Mouse (Mus musculus) liver, embryonic 15.5 days (tissue): ENCODE data around the gene Fut2. TPM values are rescaled to one million over a fixed set of nuclear protein-coding genes. Genes with fewer than 3 reads are reported as not detected.

Source experiments
- ATAC-seq: fragments of 200-750 bp; cut with Nextera tagmentation; 2 replicates; pipeline ENCODE4 v1.8.0; 2017; ENCODE audit warnings: moderate number of reproducible peaks, mild to moderate bottlenecking, moderate library complexity; ENCODE audit not compliant: insufficient read depth
- H3K27ac ChIP-seq: fragments of 300-500 bp; sonication (generic); replicated peaks from 2 replicates; pipeline ENCODE4 v1.5.1; 2015; ENCODE audit warnings: mild to moderate bottlenecking, inconsistent platforms
- H3K27me3 ChIP-seq: fragments of 300-500 bp; sonication (generic); 2 replicates; pipeline ENCODE4 v1.6.1; 2015; ENCODE audit warnings: mild to moderate bottlenecking, inconsistent platforms
- H3K36me3 ChIP-seq: fragments of 300-500 bp; sonication (generic); replicated peaks from 2 replicates; pipeline ENCODE4 v1.6.1; 2015; ENCODE audit warnings: moderate library complexity, mild to moderate bottlenecking, inconsistent platforms
- H3K4me1 ChIP-seq: fragments of 300-500 bp; sonication (generic); replicated peaks from 2 replicates; pipeline ENCODE4 v1.6.1; 2015; ENCODE audit warnings: inconsistent platforms
- H3K4me2 ChIP-seq: fragments of 300-500 bp; sonication (generic); 2 replicates; pipeline ENCODE4 v1.6.1; 2015; ENCODE audit warnings: moderate library complexity, mild to moderate bottlenecking, inconsistent platforms
- H3K4me3 ChIP-seq: fragments of 300-500 bp; sonication (generic); replicated peaks from 2 replicates; pipeline ENCODE4 v1.5.1; 2015; ENCODE audit warnings: mild to moderate bottlenecking, inconsistent platforms
- H3K9ac ChIP-seq: fragments of 300-500 bp; sonication (generic); 2 replicates; pipeline ENCODE4 v1.6.1; 2015; ENCODE audit warnings: moderate library complexity, mild to moderate bottlenecking, inconsistent platforms
- H3K9me3 ChIP-seq: fragments of 300-500 bp; sonication (generic); replicated peaks from 2 replicates; pipeline ENCODE4 v1.6.1; 2016; ENCODE audit warnings: inconsistent platforms
- WGBS: fragments of 180-500 bp; shearing (Covaris S2); methylation state at CpG from one replicate; pipeline ENCODE4 v1.1.7; 2015; ENCODE audit warnings: mixed read lengths; ENCODE audit not compliant: insufficient replicate concordance; 5-methylcytosine and 5-hydroxymethylcytosine counted together
- polyA plus RNA-seq: library from polyadenylated mRNA; unstranded; fragments of >200 nt; fragmentation: Nextera tagmentation; extraction: Ambion mirVana; gene quantifications from 2 replicates; pipeline ENCODE4 v1.2.1, GENCODE M21; 2015

The Fut2 gene
- polyA plus RNA-seq, 1 experiment from 2014 or later, result not detected

- no peak for ATAC-seq
- no peak overlapping the region for H3K9ac ChIP-seq
- peaks cover 56% of the 10 kb centered on the region for H3K27me3 ChIP-seq
- no peak overlapping the region for H3K27ac ChIP-seq
- H3K36me3 ChIP-seq, result no peaks in the 10 kb centered on the region
- H3K4me3 ChIP-seq, result no peak overlapping the region
- H3K4me1 ChIP-seq, result peaks cover 40% of the 10 kb centered on the region
- H3K4me2 ChIP-seq, result no peak overlapping the region
- WGBS, result 70% methylated on average over 11 of the region's 11 CpGs
- H3K9me3 ChIP-seq, result no peaks in the 10 kb centered on the region
Measured at GRCm38 (mm10) chr7:45701607-45702006, 35.4 kb upstream of the Fut2 start.

DNA sequence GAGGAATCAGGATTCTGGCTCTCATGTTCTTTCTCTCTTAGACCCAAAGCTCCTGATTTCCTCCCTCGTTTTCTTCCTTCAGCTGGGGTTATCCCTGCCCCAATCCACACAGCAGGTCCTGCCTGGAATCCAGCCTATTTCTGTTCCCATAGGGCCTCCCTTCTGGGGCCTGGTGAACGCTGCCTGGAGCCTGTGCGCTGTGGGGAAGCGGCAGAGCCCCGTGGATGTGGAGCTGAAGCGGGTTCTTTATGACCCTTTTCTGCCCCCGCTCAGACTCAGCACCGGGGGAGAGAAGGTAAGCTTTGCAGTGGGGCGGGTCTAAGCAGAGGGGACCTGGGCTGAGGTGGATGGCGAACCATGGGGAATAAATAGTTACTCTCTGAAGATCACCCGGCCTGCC, 34.9 kb upstream of the Fut2 start:
- 36% methylated on average over 11 of the region's 11 CpGs for WGBS
- ATAC-seq, result no peak
- Histone ChIP-seq H3K9me3 (no peaks in the 10 kb centered on the region), H3K27ac (no peak overlapping the region), H3K27me3 (peaks cover 56% of the 10 kb centered on the region), H3K4me3 (no peak overlapping the region), H3K9ac (no peak overlapping the region), H3K36me3 (no peaks in the 10 kb centered on the region), H3K4me2 (no peak overlapping the region), H3K4me1 (peaks cover 35% of the 10 kb centered on the region)

- Histone ChIP-seq H3K4me2 (peak overlapping the region; percentile 30; the same call in 1 of the 2 replicates), H3K4me3 (0 out of 2 replicates have a peak overlapping the region, but pooled peaks have one; percentile 5), H3K27me3 (peaks cover 56% of the 10 kb centered on the region), H3K9ac (no peak overlapping the region), H3K27ac (no peak overlapping the region), H3K9me3 (no peaks in the 10 kb centered on the region), H3K36me3 (no peaks in the 10 kb centered on the region), H3K4me1 (peaks cover 29% of the 10 kb centered on the region)
- ATAC-seq, result no peak
- 1% methylated on average over 20 of the region's 20 CpGs for WGBS
Measured at GRCm38 (mm10) chr7:45700301-45701015, 34.3 kb upstream of the Fut2 start.

DNA sequence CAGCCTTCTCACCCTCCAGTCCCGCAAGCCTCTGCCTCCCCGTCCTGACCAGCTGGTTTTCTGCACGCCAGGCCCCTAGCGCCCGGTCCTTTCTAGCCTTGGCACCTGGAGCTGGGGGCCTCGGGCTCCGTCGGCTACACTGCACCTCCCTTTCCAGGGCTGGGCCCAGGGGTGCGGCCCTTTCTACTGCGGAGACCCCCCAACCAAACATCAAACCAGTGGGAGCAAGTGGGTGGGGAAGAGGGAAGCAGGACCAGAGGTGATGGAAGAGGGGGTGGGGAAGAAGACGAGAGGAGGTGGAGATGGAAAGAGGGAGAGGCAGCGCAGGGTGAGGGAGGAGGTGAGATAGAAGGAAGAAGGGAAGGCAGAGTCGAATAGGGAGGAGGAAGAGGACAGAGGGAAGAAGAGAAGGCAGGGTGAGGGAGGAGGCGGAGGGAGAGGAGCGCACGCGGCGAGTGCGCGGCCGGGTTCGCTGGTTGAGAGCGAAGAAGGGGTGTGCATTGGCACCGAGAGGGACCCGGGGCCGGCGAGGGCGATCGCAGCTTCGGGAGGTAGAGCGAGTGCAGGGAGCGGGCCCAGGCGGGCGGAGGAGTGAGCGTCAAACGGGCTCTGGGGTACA, 33.4 kb upstream of the Fut2 start, which contains the start of gene Car11:
Gene Car11 (plus strand): TSS at position 321 of the 619 bp plus-strand sequence.
- H3K4me3 ChIP-seq, result 0 out of 2 replicates have a peak within 1 kb of the TSS, but pooled peaks have one; percentile 5
- WGBS, result 6% methylated on average over 36 of the region's 36 CpGs
- peaks cover 56% of the 10 kb centered on the region for H3K27me3 ChIP-seq
- H3K9ac ChIP-seq, result no peak within 1 kb of the TSS
- ATAC-seq, result no peak
- H3K27ac ChIP-seq, result no peak within 1 kb of the TSS
- peak within 1 kb of the TSS; percentile 35; the same call in 1 of the 2 replicates for H3K4me2 ChIP-seq
- H3K4me1 ChIP-seq, result peaks cover 21% of the 10 kb centered on the region
- H3K36me3 ChIP-seq, result no peaks in the 10 kb centered on the region
- H3K9me3 ChIP-seq, result no peaks in the 10 kb centered on the region

- H3K4me3 ChIP-seq, result no peak overlapping the region
- peaks cover 8% of the 10 kb centered on the region; the same call in 1 of the 2 replicates for H3K4me1 ChIP-seq
- 62% methylated on average over 7 of the region's 7 CpGs for WGBS
- H3K4me2 ChIP-seq, result no peak overlapping the region
- ATAC-seq, result no peak
- no peak overlapping the region for H3K9ac ChIP-seq
- no peak overlapping the region for H3K27ac ChIP-seq
- H3K27me3 ChIP-seq, result peaks cover 51% of the 10 kb centered on the region
- H3K9me3 ChIP-seq, result no peaks in the 10 kb centered on the region
- no peaks in the 10 kb centered on the region for H3K36me3 ChIP-seq
Measured at GRCm38 (mm10) chr7:45697894-45698293, 31.7 kb upstream of the Fut2 start.

- no peak overlapping the region for H3K4me2 ChIP-seq
- H3K36me3 ChIP-seq, result no peaks in the 10 kb centered on the region
- 25% methylated on average over 6 of the region's 6 CpGs for WGBS
- ATAC-seq, result no peak
- no peak overlapping the region for H3K4me3 ChIP-seq
- no peak overlapping the region for H3K27ac ChIP-seq
- peaks cover 4% of the 10 kb centered on the region; the same call in 1 of the 2 replicates for H3K4me1 ChIP-seq
- H3K9me3 ChIP-seq, result no peaks in the 10 kb centered on the region
- H3K27me3 ChIP-seq, result peaks cover 29% of the 10 kb centered on the region
- no peak overlapping the region for H3K9ac ChIP-seq
Measured at GRCm38 (mm10) chr7:45695098-45695497, 28.9 kb upstream of the Fut2 start.

GRCm38 (mm10) chr7:45693921-45694591, 27.9 kb upstream of the Fut2 start, which contains the start of gene Sec1:
Sec1 (minus strand) TSS chr7:45694402.
- Histone ChIP-seq H3K36me3 (no peaks in the 10 kb centered on the region), H3K9me3 (no peaks in the 10 kb centered on the region), H3K4me1 (no peaks in the 10 kb centered on the region), H3K27ac (no peak within 1 kb of the TSS), H3K4me2 (no peak within 1 kb of the TSS), H3K4me3 (no peak within 1 kb of the TSS), H3K27me3 (peaks cover 21% of the 10 kb centered on the region), H3K9ac (no peak within 1 kb of the TSS)
- ATAC-seq, result no peak
- 87% methylated on average over 50 of the region's 50 CpGs for WGBS

GRCm38 (mm10) chr7:45692364-45692763, 26.2 kb upstream of the Fut2 start:
- no peak overlapping the region for H3K4me2 ChIP-seq
- H3K9me3 ChIP-seq, result no peaks in the 10 kb centered on the region
- no peak overlapping the region for H3K27ac ChIP-seq
- ATAC-seq, result peak; percentile 51
- H3K27me3 ChIP-seq, result peaks cover 10% of the 10 kb centered on the region; the same call in 1 of the 2 replicates
- no peaks in the 10 kb centered on the region for H3K36me3 ChIP-seq
- H3K9ac ChIP-seq, result no peak overlapping the region
- 55% methylated on average over 2 of the region's 2 CpGs for WGBS
- no peak overlapping the region for H3K4me3 ChIP-seq
- H3K4me1 ChIP-seq, result no peaks in the 10 kb centered on the region

- H3K27ac ChIP-seq, result no peak overlapping the region
- no peaks in the 10 kb centered on the region for H3K4me1 ChIP-seq
- no peaks in the 10 kb centered on the region for H3K9me3 ChIP-seq
- 36% methylated on average over 11 of the region's 11 CpGs for WGBS
- no peak overlapping the region for H3K9ac ChIP-seq
- H3K4me3 ChIP-seq, result no peak overlapping the region
- H3K27me3 ChIP-seq, result peaks cover 10% of the 10 kb centered on the region; the same call in 1 of the 2 replicates
- H3K4me2 ChIP-seq, result no peak overlapping the region
- ATAC-seq, result no peak
- H3K36me3 ChIP-seq, result no peaks in the 10 kb centered on the region
Measured at GRCm38 (mm10) chr7:45689800-45690199, 23.6 kb upstream of the Fut2 start.

- H3K36me3 ChIP-seq, result no peaks in the 10 kb centered on the region
- no peak overlapping the region for H3K4me2 ChIP-seq
- no peak overlapping the region for H3K9ac ChIP-seq
- H3K9me3 ChIP-seq, result no peaks in the 10 kb centered on the region
- no peak overlapping the region for H3K4me3 ChIP-seq
- no peak overlapping the region for H3K27ac ChIP-seq
- H3K4me1 ChIP-seq, result no peaks in the 10 kb centered on the region
- WGBS, result 50% methylated on average over 6 of the region's 6 CpGs
- no peak for ATAC-seq
- H3K27me3 ChIP-seq, result peaks cover 15% of the 10 kb centered on the region; the same call in 1 of the 2 replicates
Measured at GRCm38 (mm10) chr7:45689099-45689498, 22.9 kb upstream of the Fut2 start.

DNA sequence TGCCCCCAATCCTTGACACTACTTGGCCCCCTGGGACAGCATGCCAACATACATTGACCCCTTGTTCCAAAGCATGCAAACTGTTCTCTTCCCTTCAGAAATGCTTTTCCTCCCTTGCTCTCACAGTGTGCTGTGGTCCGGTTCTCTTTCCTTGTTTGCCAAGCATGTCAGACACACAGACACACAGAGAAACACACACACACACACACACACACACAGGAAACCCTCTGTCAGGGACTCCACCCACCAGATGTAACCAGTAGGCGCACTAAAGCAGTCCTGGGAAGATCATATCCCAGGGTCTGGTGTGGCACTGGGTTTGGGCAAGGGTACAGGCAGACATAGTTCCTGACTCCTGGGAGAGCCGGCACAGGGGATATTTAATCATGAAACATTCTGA, 20.6 kb upstream of the Fut2 start:
- ATAC-seq, result no peak
- H3K9ac ChIP-seq, result no peak overlapping the region
- no peak overlapping the region for H3K27ac ChIP-seq
- H3K4me3 ChIP-seq, result no peak overlapping the region
- H3K27me3 ChIP-seq, result peaks cover 20% of the 10 kb centered on the region; the same call in 1 of the 2 replicates
- peaks cover 9% of the 10 kb centered on the region for H3K4me1 ChIP-seq
- H3K9me3 ChIP-seq, result no peaks in the 10 kb centered on the region
- no peaks in the 10 kb centered on the region for H3K36me3 ChIP-seq
- WGBS, result 56% methylated on average over 3 of the region's 3 CpGs
- no peak overlapping the region for H3K4me2 ChIP-seq
